Mouse (Mus musculus) ES-E14 (cell line): Measurements from ENCODE around the gene Znrf2.

Experiments used
- CHD2 ChIP-seq: IDR thresholded peaks from 2 replicates; pipeline ENCODE4 v1.6.1; 2014; ENCODE audit warnings: mild to moderate bottlenecking, low read depth, low read length, inconsistent platforms
- HCFC1 ChIP-seq: IDR thresholded peaks from 2 replicates; pipeline ENCODE4 v1.6.1; 2012; ENCODE audit warnings: low read length, inconsistent platforms, borderline replicate concordance; ENCODE audit not compliant: insufficient read depth
- MAFK ChIP-seq: IDR thresholded peaks from 2 replicates; pipeline ENCODE4 v1.6.1; 2014; ENCODE audit warnings: mild to moderate bottlenecking, low read depth, low read length, inconsistent platforms; ENCODE audit not compliant: insufficient read depth
- ZC3H11A ChIP-seq: IDR thresholded peaks from 2 replicates; pipeline ENCODE4 v1.6.1; 2012; ENCODE audit warnings: low read depth, mild to moderate bottlenecking, inconsistent platforms, low read length, borderline replicate concordance
- ZNF384 ChIP-seq: IDR thresholded peaks from 2 replicates; pipeline ENCODE4 v1.6.1; 2012; ENCODE audit warnings: low read depth, low read length, inconsistent platforms

GRCm38 (mm10) chr6:54836666-54837065 is 19.9 kb downstream of the Znrf2 start:
- TF ChIP-seq HCFC1, result no peak
- TF ChIP-seq MAFK, result no peak
- TF ChIP-seq ZC3H11A, result no peak
- no peak for TF ChIP-seq CHD2
- TF ChIP-seq ZNF384, result no peak
